Mouse (Mus musculus): ENCODE results near the gene Frem2.

The Frem2 gene

DNA sequence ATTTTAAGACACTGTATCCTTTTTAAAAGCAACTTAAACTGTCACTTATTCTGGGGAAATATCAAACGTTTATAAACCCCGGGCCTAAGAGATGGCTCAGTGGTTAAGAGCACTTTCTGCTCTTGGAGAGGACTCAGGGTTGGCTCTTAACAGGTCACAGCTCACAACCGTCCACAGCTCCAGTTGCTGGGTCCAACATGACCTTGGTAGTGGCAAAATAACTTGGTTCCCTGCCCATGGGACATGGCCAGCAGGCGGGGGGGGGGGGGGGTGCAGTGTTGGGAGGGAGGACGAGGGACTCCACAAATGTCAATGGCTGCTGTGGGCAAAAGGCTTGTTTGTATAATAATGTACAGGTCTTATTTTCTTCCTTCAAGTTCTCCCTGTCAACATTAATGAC lies 189.8 kb downstream of the Frem2 start:
- DNase-seq (ENCODE audit: low spot score), result no peak

DNA sequence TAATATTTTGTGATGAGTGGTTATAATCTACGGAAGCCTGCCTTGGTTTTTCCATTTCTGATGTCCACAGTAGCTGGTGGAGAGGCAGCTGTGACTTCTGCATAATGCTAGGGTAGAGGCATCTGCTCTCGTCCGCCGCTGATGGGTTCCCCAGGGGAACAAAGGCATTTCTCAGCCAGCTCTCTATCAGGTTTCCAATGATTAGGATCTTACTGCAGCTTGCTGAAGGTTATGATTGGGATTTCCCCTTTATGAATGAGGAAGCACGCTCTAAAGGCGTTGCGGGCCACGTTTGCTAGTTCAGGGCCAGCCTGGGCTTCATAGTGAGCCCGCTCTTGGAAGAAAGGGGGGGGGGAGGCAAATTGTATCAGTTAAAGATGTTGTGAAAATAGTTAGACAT lies 190.7 kb downstream of the Frem2 start:
- no peak for DNase-seq (ENCODE audit: low spot score)

DNA sequence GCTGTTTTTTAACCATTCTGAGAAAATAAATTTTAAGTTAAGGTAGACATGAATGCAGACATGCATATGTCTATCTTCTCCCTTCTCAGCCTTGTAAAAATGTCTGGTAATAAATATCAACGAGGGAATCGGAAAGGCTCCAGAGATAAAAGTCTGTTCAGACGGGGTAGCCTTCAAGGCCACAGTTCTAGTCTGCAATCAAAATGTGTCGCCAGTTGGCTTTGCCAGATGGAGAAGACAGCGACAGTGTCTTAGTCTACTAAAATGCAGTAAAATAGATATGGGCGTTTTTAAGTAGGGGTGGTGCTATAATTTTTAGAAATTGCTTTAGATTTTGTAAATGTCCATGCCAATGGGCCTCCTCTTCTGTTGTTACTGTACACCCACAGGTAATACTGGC lies 191.8 kb downstream of the Frem2 start:
- no peak for DNase-seq (ENCODE audit: low spot score)

DNA sequence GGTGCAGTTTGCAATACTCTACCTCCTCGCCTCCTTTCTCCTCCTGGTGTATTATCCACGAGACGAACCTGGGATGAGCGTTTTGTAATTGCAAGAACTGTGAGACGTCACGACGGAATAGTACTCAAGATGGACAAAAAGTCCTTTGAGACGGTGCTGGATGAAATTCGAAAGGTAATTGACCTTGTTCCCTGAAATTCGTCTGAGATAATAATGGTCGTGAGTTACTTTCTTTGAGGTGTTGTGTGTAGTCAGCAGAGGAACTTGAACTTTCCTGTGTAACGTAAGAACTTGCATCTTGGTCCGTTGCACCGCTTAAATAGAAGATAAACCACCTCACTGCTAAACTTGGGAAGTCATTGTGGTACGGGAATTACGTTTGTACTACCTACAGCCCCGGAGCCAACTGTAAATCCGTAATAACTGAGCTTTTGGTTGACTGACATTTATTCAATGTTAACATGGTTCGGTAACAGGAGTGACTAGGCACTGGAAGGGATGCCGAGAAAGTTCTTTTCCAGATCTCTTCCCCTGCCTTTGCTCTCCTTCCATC lies 192.9 kb downstream of the Frem2 start:
- no peak for DNase-seq (ENCODE audit: low spot score)
